Mouse (Mus musculus): Measurements from ENCODE around the gene Ddx56. TPM values are rescaled to one million over a fixed set of nuclear protein-coding genes. Genes with fewer than 3 reads are reported as not detected.

The Ddx56 gene
- polyA plus RNA-seq, 1 experiment from 2014 or later, result 141 TPM

DNA sequence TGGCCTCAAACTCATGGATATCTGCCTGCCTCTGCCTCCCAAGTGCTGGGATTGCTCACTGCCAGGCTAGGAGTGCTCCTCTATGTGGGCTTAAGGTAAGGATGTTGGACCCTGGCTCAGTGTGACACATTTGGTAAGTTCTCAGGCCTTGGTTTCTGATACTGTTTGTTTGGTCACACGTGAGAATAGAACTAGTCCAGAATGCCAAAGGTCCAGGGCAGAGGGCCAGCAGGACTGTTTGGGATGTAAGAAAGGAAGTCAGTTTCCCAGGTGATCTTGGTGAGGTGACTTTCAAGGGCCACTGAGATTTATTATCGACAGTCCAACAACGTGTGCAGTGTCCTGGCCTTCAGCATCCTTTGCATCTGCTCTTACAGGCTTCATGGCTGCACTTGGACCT is 8.9 kb upstream of the Ddx56 start:
- Histone ChIP-seq H3K4me2 (no peak overlapping the region), H3K9ac (ENCODE audit: low read depth, low read length) (no peak overlapping the region), H3K4me1 (replicated peaks; ENCODE audit: control insufficient read depth, insufficient read depth, low read length) (peaks cover 15% of the 10 kb centered on the region), H3K4me3 (ENCODE audit: low read depth, low read length) (no peak overlapping the region), H3K27ac (ENCODE audit: low read depth, low read length) (no peak overlapping the region), H3K9me3 (ENCODE audit: control insufficient read depth, low read length) (0 out of 2 replicates have a peak, but pooled peaks cover 4% of the 10 kb centered on the region), H3K36me3 (ENCODE audit: control insufficient read depth, insufficient read depth, low read length) (peaks cover 2% of the 10 kb centered on the region), H3K27me3 (replicated peaks; ENCODE audit: control insufficient read depth, insufficient read depth, low read length) (no peaks in the 10 kb centered on the region)
- ATAC-seq (replicated peaks; ENCODE audit: low FRiP score) (no peak), DNase-seq (ENCODE audit: low spot score) (no peak)
- WGBS, result 75% methylated on average over 3 of the region's 3 CpGs

DNA sequence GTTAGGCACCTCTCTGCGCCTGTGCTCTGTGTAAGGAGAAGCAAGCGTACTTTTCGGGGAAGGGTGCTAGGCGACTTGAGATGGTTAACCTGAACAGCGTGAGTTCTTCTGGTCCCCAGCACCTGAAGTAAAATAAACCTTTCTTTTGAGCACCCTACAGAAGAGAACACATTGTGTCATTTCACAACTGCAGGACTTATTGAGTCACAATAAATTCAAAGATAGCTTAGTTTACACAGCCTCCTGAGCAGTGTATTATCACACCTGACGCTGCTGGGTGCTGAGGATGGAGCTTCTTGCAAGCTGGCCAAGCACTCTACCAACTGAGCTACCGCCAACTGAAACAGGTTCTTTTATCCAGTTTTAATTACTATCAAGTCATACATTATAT is 7.5 kb upstream of the Ddx56 start:
- no peaks in the 10 kb centered on the region for H3K9me3 ChIP-seq (ENCODE audit: control insufficient read depth, low read length)
- peak overlapping the region; percentile 95 for H3K4me3 ChIP-seq (ENCODE audit: low read depth, low read length)
- 27% methylated on average over 7 of the region's 7 CpGs for whole genome bisulfite sequencing
- DNase-seq (ENCODE audit: low spot score) (no peak), ATAC-seq (replicated peaks; ENCODE audit: low FRiP score) (no peak)
- peaks cover 15% of the 10 kb centered on the region for H3K4me1 ChIP-seq (replicated peaks; ENCODE audit: control insufficient read depth, insufficient read depth, low read length)
- H3K27ac ChIP-seq (ENCODE audit: low read depth, low read length), result peak overlapping the region; percentile 25; the same call in 1 of the 2 replicates
- H3K36me3 ChIP-seq (ENCODE audit: control insufficient read depth, insufficient read depth, low read length), result peaks cover 11% of the 10 kb centered on the region
- H3K4me2 ChIP-seq, result peak overlapping the region; percentile 95
- peak overlapping the region; percentile 92 for H3K9ac ChIP-seq (ENCODE audit: low read depth, low read length)
- no peaks in the 10 kb centered on the region for H3K27me3 ChIP-seq (replicated peaks; ENCODE audit: control insufficient read depth, insufficient read depth, low read length)

DNA sequence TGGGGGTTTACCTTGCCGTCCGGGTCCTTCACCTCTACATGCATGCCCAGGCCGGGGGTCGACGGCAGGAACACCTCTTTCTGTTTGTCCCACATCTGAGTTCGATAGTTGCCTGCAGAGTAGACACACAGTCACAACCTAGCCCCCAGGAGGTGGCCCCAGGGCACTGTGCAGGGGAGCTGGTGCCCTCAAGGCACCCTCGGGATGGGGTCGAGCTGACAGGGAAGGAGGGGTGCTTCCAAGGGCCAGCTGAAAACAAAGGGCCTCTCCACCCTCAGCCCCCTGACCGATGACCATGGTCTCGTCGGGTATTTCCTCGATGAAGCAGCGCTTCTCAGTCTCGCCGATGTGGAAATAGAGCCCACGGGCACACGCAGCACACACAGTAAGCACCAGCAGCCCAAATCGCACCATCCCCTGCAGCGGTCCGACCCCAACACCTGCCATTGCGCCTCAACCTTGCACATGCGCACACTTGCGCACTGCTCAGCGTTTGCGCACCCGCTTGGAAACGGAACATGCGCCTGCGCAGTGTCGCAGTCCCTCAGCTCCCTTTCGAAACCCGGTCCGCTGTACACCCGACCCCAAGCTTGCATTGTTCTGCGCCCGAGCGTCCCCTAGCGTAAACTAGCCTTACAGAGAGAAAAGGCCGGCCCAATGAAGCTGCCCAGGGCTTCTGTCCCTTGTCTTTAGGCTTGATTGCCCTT is 7.0 kb upstream of the Ddx56 start, which contains the start of gene Tmed4:
TSS of gene Tmed4 (minus strand) at position 484 of the 707 bp plus-strand sequence.
- H3K27me3 ChIP-seq (replicated peaks; ENCODE audit: control insufficient read depth, insufficient read depth, low read length), result no peaks in the 10 kb centered on the region
- ATAC-seq (replicated peaks; ENCODE audit: low FRiP score), result peak; percentile 97
- H3K9ac ChIP-seq (ENCODE audit: low read depth, low read length), result peak within 1 kb of the TSS; percentile 92
- H3K36me3 ChIP-seq (ENCODE audit: control insufficient read depth, insufficient read depth, low read length), result peaks cover 11% of the 10 kb centered on the region
- DNase-seq (ENCODE audit: low spot score), result peak; percentile 89
- H3K4me3 ChIP-seq (ENCODE audit: low read depth, low read length), result peak within 1 kb of the TSS; percentile 95
- H3K9me3 ChIP-seq (ENCODE audit: control insufficient read depth, low read length), result no peaks in the 10 kb centered on the region
- H3K4me1 ChIP-seq (replicated peaks; ENCODE audit: control insufficient read depth, insufficient read depth, low read length), result peaks cover 15% of the 10 kb centered on the region
- H3K27ac ChIP-seq (ENCODE audit: low read depth, low read length), result peak within 1 kb of the TSS; percentile 38; the same call in 1 of the 2 replicates
- WGBS, result under 1% methylated on average over 39 of the region's 39 CpGs
- H3K4me2 ChIP-seq, result peak within 1 kb of the TSS; percentile 95

DNA sequence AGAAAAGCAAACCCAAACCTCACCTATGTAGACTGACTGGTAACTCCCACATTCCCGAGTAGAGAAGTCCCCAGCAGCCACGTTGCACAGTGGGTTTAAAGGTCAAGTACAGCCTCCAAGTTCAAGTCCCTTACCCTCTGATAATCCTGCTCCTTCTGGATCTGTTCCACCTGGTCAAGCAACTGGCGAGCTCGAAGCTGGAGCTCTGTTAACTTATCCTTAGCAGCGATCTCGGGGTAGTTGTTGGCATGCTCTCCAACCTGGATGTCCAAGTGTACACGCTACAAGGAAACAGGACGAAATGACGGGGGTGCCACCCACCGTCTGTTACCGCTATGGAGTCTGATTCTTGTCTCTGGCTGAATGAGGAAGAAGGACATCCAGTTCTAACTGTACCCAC is 6.0 kb upstream of the Ddx56 start:
- H3K4me1 ChIP-seq (replicated peaks; ENCODE audit: control insufficient read depth, insufficient read depth, low read length), result peaks cover 15% of the 10 kb centered on the region
- H3K27me3 ChIP-seq (replicated peaks; ENCODE audit: control insufficient read depth, insufficient read depth, low read length), result no peaks in the 10 kb centered on the region
- ATAC-seq (replicated peaks; ENCODE audit: low FRiP score) (no peak), DNase-seq (ENCODE audit: low spot score) (no peak)
- H3K27ac ChIP-seq (ENCODE audit: low read depth, low read length), result no peak overlapping the region
- H3K4me3 ChIP-seq (ENCODE audit: low read depth, low read length), result peak overlapping the region; percentile 95
- 53% methylated on average over 11 of the region's 11 CpGs for WGBS
- peaks cover 11% of the 10 kb centered on the region for H3K36me3 ChIP-seq (ENCODE audit: control insufficient read depth, insufficient read depth, low read length)
- no peaks in the 10 kb centered on the region for H3K9me3 ChIP-seq (ENCODE audit: control insufficient read depth, low read length)
- H3K9ac ChIP-seq (ENCODE audit: low read depth, low read length), result peak overlapping the region; percentile 92
- H3K4me2 ChIP-seq, result peak overlapping the region; percentile 95

DNA sequence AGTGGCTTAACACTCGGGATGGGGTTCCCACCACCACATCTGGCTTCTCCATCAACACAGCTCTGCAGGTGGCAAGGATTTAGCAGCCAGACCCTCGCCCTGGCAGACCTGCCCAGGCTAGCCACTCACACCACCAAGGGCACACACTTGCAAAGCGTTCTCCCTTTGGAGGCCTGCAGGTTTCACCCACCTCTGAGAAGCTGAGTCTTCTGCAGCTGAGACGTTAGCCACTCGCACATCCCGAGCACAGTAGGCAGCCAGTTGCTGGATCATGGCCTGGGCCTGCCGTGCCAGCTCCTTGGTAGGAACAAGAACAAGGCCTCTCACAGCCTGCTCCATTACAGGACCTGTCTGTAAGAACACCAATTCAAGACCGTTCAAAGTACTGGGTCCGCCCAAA is 951 bp downstream of the Ddx56 start:
- Histone ChIP-seq H3K9me3 (ENCODE audit: control insufficient read depth, low read length) (no peaks in the 10 kb centered on the region), H3K9ac (ENCODE audit: low read depth, low read length) (peak overlapping the region; percentile 72), H3K27me3 (replicated peaks; ENCODE audit: control insufficient read depth, insufficient read depth, low read length) (no peaks in the 10 kb centered on the region), H3K4me3 (ENCODE audit: low read depth, low read length) (peak overlapping the region; percentile 71), H3K4me1 (replicated peaks; ENCODE audit: control insufficient read depth, insufficient read depth, low read length) (peaks cover 8% of the 10 kb centered on the region), H3K36me3 (ENCODE audit: control insufficient read depth, insufficient read depth, low read length) (peaks cover 56% of the 10 kb centered on the region), H3K4me2 (peak overlapping the region; percentile 92), H3K27ac (ENCODE audit: low read depth, low read length) (no peak overlapping the region)
- WGBS, result 65% methylated on average over 9 of the region's 9 CpGs
- DNase-seq (ENCODE audit: low spot score) (no peak), ATAC-seq (replicated peaks; ENCODE audit: low FRiP score) (no peak)

DNA sequence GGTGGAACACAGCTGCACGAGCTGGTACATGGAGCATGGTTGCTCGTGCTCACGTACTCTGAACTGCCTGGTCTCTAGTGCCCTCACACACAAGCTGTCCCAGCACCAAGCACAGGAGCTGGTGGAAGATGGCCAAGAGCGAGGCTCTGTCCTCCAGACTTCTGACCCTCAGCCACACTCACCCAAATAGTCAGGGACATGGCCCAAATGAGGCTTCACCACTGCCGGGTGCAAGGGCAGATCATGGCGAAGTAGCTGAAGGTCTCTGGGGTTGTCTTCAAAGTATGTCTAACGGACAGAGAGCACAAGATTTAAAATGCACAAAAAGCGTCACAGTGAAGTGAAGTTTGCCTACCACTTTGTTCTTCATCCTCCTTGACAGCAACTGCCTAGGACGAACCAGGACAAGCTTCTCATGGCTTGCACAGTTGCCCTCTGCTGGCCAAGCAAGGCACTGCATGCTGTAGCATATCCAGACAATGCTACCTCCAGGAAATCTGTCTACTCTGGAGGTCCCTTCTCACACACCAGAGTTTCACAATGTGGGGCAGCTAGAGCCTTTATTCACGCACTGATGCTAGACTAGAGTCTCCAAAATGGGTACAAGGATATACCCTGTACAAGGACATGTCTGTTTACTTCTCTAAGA is 6.0 kb downstream of the Ddx56 start:
- Histone ChIP-seq H3K27ac (ENCODE audit: low read depth, low read length) (no peak overlapping the region), H3K36me3 (ENCODE audit: control insufficient read depth, insufficient read depth, low read length) (peaks cover 84% of the 10 kb centered on the region), H3K9me3 (ENCODE audit: control insufficient read depth, low read length) (no peaks in the 10 kb centered on the region), H3K27me3 (replicated peaks; ENCODE audit: control insufficient read depth, insufficient read depth, low read length) (no peaks in the 10 kb centered on the region), H3K4me2 (no peak overlapping the region), H3K4me1 (replicated peaks; ENCODE audit: control insufficient read depth, insufficient read depth, low read length) (peaks cover 4% of the 10 kb centered on the region), H3K4me3 (ENCODE audit: low read depth, low read length) (no peak overlapping the region), H3K9ac (ENCODE audit: low read depth, low read length) (no peak overlapping the region)
- 81% methylated on average over 10 of the region's 10 CpGs for WGBS
- ATAC-seq (replicated peaks; ENCODE audit: low FRiP score) (peak; percentile 35; the same call in 1 of the 2 replicates), DNase-seq (ENCODE audit: low spot score) (peak; percentile 55)

DNA sequence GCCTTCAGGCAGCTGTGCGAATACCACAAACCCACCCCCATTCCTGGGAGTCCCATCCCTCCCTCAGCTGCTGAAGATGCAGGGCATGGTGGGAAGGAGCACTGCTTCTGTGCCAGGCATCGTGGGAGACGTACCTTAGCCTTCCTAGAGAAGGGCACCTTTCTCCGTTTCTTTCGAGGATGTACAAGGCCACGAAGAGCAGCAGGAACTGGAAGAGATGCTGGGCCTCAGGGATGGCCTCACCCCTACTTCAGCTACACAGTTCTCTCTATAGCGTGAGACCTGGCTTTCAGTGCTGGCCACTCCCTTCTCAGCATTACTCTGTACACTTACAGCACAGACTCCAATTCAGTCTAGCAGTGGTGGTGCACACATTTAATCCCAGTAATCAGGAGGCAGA is 8.2 kb downstream of the Ddx56 start:
- Histone ChIP-seq H3K4me1 (replicated peaks; ENCODE audit: control insufficient read depth, insufficient read depth, low read length) (no peaks in the 10 kb centered on the region), H3K4me3 (ENCODE audit: low read depth, low read length) (no peak overlapping the region), H3K27ac (ENCODE audit: low read depth, low read length) (no peak overlapping the region), H3K9ac (ENCODE audit: low read depth, low read length) (no peak overlapping the region), H3K4me2 (no peak overlapping the region), H3K27me3 (replicated peaks; ENCODE audit: control insufficient read depth, insufficient read depth, low read length) (no peaks in the 10 kb centered on the region), H3K36me3 (ENCODE audit: control insufficient read depth, insufficient read depth, low read length) (peaks cover 65% of the 10 kb centered on the region), H3K9me3 (ENCODE audit: control insufficient read depth, low read length) (no peaks in the 10 kb centered on the region)
- no peak for ATAC-seq (replicated peaks; ENCODE audit: low FRiP score)
- whole genome bisulfite sequencing, result 94% methylated on average over 7 of the region's 7 CpGs
- no peak for DNase-seq (ENCODE audit: low spot score)

DNA sequence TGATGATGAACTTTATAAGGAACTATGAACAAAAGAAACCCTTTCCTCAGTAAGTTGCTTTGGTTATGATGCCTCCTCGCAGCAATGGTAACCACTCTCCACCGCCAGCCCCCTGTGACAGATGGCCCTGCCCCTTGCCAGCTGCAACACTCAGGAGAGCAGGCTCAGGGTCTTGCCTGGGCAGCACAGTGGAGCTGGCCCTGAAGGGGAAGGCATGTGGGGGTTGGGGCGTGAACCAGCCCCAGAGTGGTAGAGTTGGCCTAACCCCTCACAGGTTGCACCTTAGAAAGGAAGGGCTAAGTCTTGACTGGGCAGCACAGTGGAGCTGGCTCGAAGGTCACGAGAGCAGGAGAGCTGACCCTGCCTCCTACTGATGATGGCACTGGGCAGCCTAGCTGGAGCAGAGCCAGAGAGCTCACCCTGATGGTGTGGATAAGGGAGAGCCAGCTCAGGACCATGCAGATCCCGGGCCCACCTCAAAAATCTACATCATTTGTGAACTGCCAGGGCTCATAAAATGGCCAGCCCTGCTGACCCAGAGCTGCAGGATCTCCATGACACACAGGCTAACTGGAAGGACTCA is 11.0 kb downstream of the Ddx56 start:
- Histone ChIP-seq H3K4me1 (replicated peaks; ENCODE audit: control insufficient read depth, insufficient read depth, low read length) (no peaks in the 10 kb centered on the region), H3K27me3 (replicated peaks; ENCODE audit: control insufficient read depth, insufficient read depth, low read length) (no peaks in the 10 kb centered on the region), H3K9me3 (ENCODE audit: control insufficient read depth, low read length) (no peaks in the 10 kb centered on the region), H3K4me2 (no peak overlapping the region), H3K9ac (ENCODE audit: low read depth, low read length) (no peak overlapping the region), H3K36me3 (ENCODE audit: control insufficient read depth, insufficient read depth, low read length) (peaks cover 39% of the 10 kb centered on the region), H3K27ac (ENCODE audit: low read depth, low read length) (no peak overlapping the region), H3K4me3 (ENCODE audit: low read depth, low read length) (no peak overlapping the region)
- DNase-seq (ENCODE audit: low spot score) (no peak), ATAC-seq (replicated peaks; ENCODE audit: low FRiP score) (peak; percentile 64)
- WGBS, result 64% methylated on average over 6 of the region's 6 CpGs
